22 mouse cellular contexts compared by ENCODE assay signal in genomic region chr7:125571891-125572290, GRCm38 (mm10). TPM values are rescaled to one million over a fixed set of nuclear protein-coding genes. Genes with fewer than 3 reads are reported as not detected.
DNase-seq lines count a peak whose midpoint lies in the region; ATAC-seq lines count a peak whose summit lies in the region.
"Had no signal": no experiment of that assay in that cellular context is flagged by ENCODE, and none has a peak within 500 bp of the region (broad histone marks: within the 10 kb centered on the region; RNA-seq: fewer than 3 reads in every experiment).

No protein-coding gene starts in this region.

- peak; percentile 44; the same call in 1 of the 2 replicates for ATAC-seq in hindbrain, embryonic 16.5 days
- ATAC-seq in midbrain, embryonic 16.5 days, result no peak
- no peak for ATAC-seq in forebrain, embryonic 14.5 days
- ATAC-seq: CD4-positive, CD25-positive, alpha-beta regulatory T cell, adult 4 months; intestine, embryonic 15.5 days; liver, postnatal 0 days had no signal

- H3K36me3 ChIP-seq in hindbrain, embryonic 10.5 days, result peaks cover 37% of the 10 kb centered on the region; the same call in 1 of the 2 replicates
- no peaks in the 10 kb centered on the region for H3K36me3 ChIP-seq in hindbrain, embryonic 16.5 days (ENCODE audit: control insufficient read depth, insufficient read depth, low read length)
- H3K36me3 ChIP-seq in midbrain, embryonic 16.5 days (ENCODE audit: control insufficient read depth, insufficient read depth, low read length), result no peaks in the 10 kb centered on the region
- H3K36me3 ChIP-seq in forebrain, embryonic 14.5 days (ENCODE audit: control insufficient read depth, insufficient read depth, low read length), result no peaks in the 10 kb centered on the region
- H3K36me3 ChIP-seq: intestine, embryonic 15.5 days; stomach, embryonic 15.5 days had no signal

- WGBS in hindbrain, embryonic 10.5 days, result 85% methylated on average over 19 of the region's 19 CpGs
- WGBS in hindbrain, embryonic 16.5 days, result 62% methylated on average over 19 of the region's 19 CpGs
- 58% methylated on average over 19 of the region's 19 CpGs for WGBS in midbrain, embryonic 16.5 days
- 78% methylated on average over 19 of the region's 19 CpGs for WGBS in forebrain, embryonic 14.5 days

- H3K4me3 ChIP-seq in hindbrain, embryonic 10.5 days, result no peak overlapping the region
- no peak overlapping the region for H3K4me3 ChIP-seq in hindbrain, embryonic 16.5 days (ENCODE audit: low read length)
- H3K4me3 ChIP-seq in midbrain, embryonic 16.5 days (ENCODE audit: low read depth, low read length), result no peak overlapping the region
- H3K4me3 ChIP-seq in forebrain, embryonic 14.5 days (ENCODE audit: low read depth, low read length), result no peak overlapping the region
- H3K4me3 ChIP-seq: intestine, embryonic 15.5 days; limb, embryonic 12.5 days; stomach, embryonic 15.5 days had no signal

- peaks cover 17% of the 10 kb centered on the region; the same call in 1 of the 2 replicates for H3K4me1 ChIP-seq in hindbrain, embryonic 10.5 days (replicated peaks)
- H3K4me1 ChIP-seq in hindbrain, embryonic 16.5 days (ENCODE audit: control insufficient read depth, insufficient read depth, low read depth, low read length), result peaks cover 6% of the 10 kb centered on the region
- peaks cover 6% of the 10 kb centered on the region; the same call in 1 of the 2 replicates for H3K4me1 ChIP-seq in midbrain, embryonic 16.5 days (ENCODE audit: control insufficient read depth, insufficient read depth, low read length)
- H3K4me1 ChIP-seq in forebrain, embryonic 14.5 days (ENCODE audit: control insufficient read depth, insufficient read depth, low read length), result no peaks in the 10 kb centered on the region
- H3K4me1 ChIP-seq: limb, embryonic 12.5 days had no signal

- 0 out of 2 replicates have a peak overlapping the region, but pooled peaks have one; percentile 35 for H3K27ac ChIP-seq in hindbrain, embryonic 10.5 days
- peak overlapping the region; percentile 17; the same call in 1 of the 2 replicates for H3K27ac ChIP-seq in hindbrain, embryonic 16.5 days (ENCODE audit: low read depth, low read length)
- peak overlapping the region; percentile 39; the same call in 1 of the 2 replicates for H3K27ac ChIP-seq in midbrain, embryonic 16.5 days (ENCODE audit: low read length)
- no peak overlapping the region for H3K27ac ChIP-seq in forebrain, embryonic 14.5 days (ENCODE audit: low read depth, low read length)
- H3K27ac ChIP-seq: intestine, embryonic 15.5 days; limb, embryonic 12.5 days; stomach, embryonic 15.5 days had no signal

- 0 out of 2 replicates have a peak, but pooled peaks cover 2% of the 10 kb centered on the region for H3K27me3 ChIP-seq in hindbrain, embryonic 10.5 days (ENCODE audit: insufficient read depth, poor library complexity, severe bottlenecking)
- no peaks in the 10 kb centered on the region for H3K27me3 ChIP-seq in hindbrain, embryonic 16.5 days (replicated peaks; ENCODE audit: control insufficient read depth, insufficient read depth, low read length)
- H3K27me3 ChIP-seq in midbrain, embryonic 16.5 days (ENCODE audit: control insufficient read depth, insufficient read depth, low read depth, low read length), result no peaks in the 10 kb centered on the region
- H3K27me3 ChIP-seq in forebrain, embryonic 14.5 days (replicated peaks; ENCODE audit: control insufficient read depth, insufficient read depth, low read length), result no peaks in the 10 kb centered on the region
- H3K27me3 ChIP-seq: intestine, embryonic 15.5 days; limb, embryonic 12.5 days; stomach, embryonic 15.5 days had no signal

- intact Hi-C loops in heart, postnatal 36 days (cut with DNase I), result no loop called here

- no peaks in the 10 kb centered on the region for H3K9me3 ChIP-seq in hindbrain, embryonic 10.5 days
- H3K9me3 ChIP-seq in hindbrain, embryonic 16.5 days (ENCODE audit: control insufficient read depth, low read length), result no peaks in the 10 kb centered on the region
- H3K9me3 ChIP-seq in midbrain, embryonic 16.5 days (replicated peaks; ENCODE audit: control insufficient read depth, low read length, poor library complexity, severe bottlenecking), result no peaks in the 10 kb centered on the region
- no peaks in the 10 kb centered on the region for H3K9me3 ChIP-seq in forebrain, embryonic 14.5 days (replicated peaks; ENCODE audit: control insufficient read depth, low read length)
- H3K9me3 ChIP-seq: intestine, embryonic 15.5 days; limb, embryonic 12.5 days; stomach, embryonic 15.5 days had no signal

- peak; percentile 69 for DNase-seq in heart, adult 11 months
- DNase-seq in heart, postnatal 36 days, result no peak
- DNase-seq in hindbrain, embryonic 10.5 days (ENCODE audit: low spot score), result no peak
- DNase-seq in forebrain, embryonic 14.5 days (ENCODE audit: low spot score), result no peak
- DNase-seq in kidney, postnatal 14 days, result no peak
- DNase-seq in heart, adult 18-20 months, result no peak
- DNase-seq: adrenal gland, adult 8-10 months; cerebellum, adult 11 months; gastrocnemius, postnatal 25 days; kidney, postnatal 36 days; liver, postnatal 0 days; lung, postnatal 10 days; thymus, adult 18-20 months; thymus, postnatal 4 days had no signal

- peak overlapping the region; percentile 31; the same call in 1 of the 2 replicates for H3K4me2 ChIP-seq in hindbrain, embryonic 16.5 days (ENCODE audit: low read length)
- peak overlapping the region; percentile 20; the same call in 1 of the 2 replicates for H3K4me2 ChIP-seq in midbrain, embryonic 16.5 days (ENCODE audit: low read length)
- no peak overlapping the region for H3K4me2 ChIP-seq in forebrain, embryonic 14.5 days (ENCODE audit: low read length)
- H3K4me2 ChIP-seq: intestine, embryonic 15.5 days; limb, embryonic 12.5 days; liver, embryonic 11.5 days; stomach, embryonic 15.5 days had no signal

- peak overlapping the region; percentile 31; the same call in 1 of the 2 replicates for H3K9ac ChIP-seq in hindbrain, embryonic 16.5 days (ENCODE audit: low read depth, low read length)
- no peak overlapping the region; the same call in 1 of the 2 replicates for H3K9ac ChIP-seq in midbrain, embryonic 16.5 days (ENCODE audit: low read depth, low read length)
- H3K9ac ChIP-seq in forebrain, embryonic 14.5 days (ENCODE audit: low read length), result no peak overlapping the region
- H3K9ac ChIP-seq: intestine, embryonic 15.5 days; limb, embryonic 12.5 days; liver, postnatal 0 days; stomach, embryonic 15.5 days had no signal

RNA-seq across cellular contexts. Expression of gene Il4ra, which starts 20.0 kb away (rescaled TPM):
- total RNA-seq in heart, postnatal 36 days (2021), result 10 to 100 TPM; 13.2 to 19.1 TPM
- 5.8 and 7.2 TPM in 2 replicates for polyA plus RNA-seq in hindbrain, embryonic 10.5 days (2016; fragmentation: Nextera tagmentation; extraction: Ambion mirVana)
- 5.6 and 6.2 TPM in 2 replicates for polyA plus RNA-seq in hindbrain, embryonic 16.5 days (2015; fragmentation: Nextera tagmentation; extraction: Ambion mirVana)
- polyA plus RNA-seq in midbrain, embryonic 16.5 days (2015; fragmentation: Nextera tagmentation; extraction: Ambion mirVana), result 5.1 and 5.2 TPM in 2 replicates
- polyA plus RNA-seq in forebrain, embryonic 14.5 days (2014; fragmentation: Nextera tagmentation; extraction: Ambion mirVana), result 1.1 and 2.5 TPM in 2 replicates
- total RNA-seq in heart, adult 18-20 months (2021), result 10 to 100 TPM; 17.0 to 23.6 TPM

RNA-seq across cellular contexts. Expression of gene Il21r, which starts 31.3 kb away (rescaled TPM):
- total RNA-seq in heart, postnatal 36 days (2021), result under 1 TPM; 0.44 to 0.54 TPM
- 0.41 and 0.49 TPM in 2 replicates for polyA plus RNA-seq in hindbrain, embryonic 10.5 days (2016; fragmentation: Nextera tagmentation; extraction: Ambion mirVana)
- 0.50 TPM in 2 replicates for polyA plus RNA-seq in hindbrain, embryonic 16.5 days (2015; fragmentation: Nextera tagmentation; extraction: Ambion mirVana)
- polyA plus RNA-seq in midbrain, embryonic 16.5 days (2015; fragmentation: Nextera tagmentation; extraction: Ambion mirVana), result 0.28 and 0.41 TPM in 2 replicates
- 0.17 and 0.22 TPM in 2 replicates for polyA plus RNA-seq in forebrain, embryonic 14.5 days (2014; fragmentation: Nextera tagmentation; extraction: Ambion mirVana)
- 1 to 10 TPM in 1 of 2 experiments, under 1 TPM in 1; 0.47 to 2.9 TPM for total RNA-seq in heart, adult 18-20 months (2021)
- polyA plus RNA-seq: heart, embryonic 14.5 days had no signal
